ENCODE assay signal across 8 mouse cellular contexts in the genomic region with DNA sequence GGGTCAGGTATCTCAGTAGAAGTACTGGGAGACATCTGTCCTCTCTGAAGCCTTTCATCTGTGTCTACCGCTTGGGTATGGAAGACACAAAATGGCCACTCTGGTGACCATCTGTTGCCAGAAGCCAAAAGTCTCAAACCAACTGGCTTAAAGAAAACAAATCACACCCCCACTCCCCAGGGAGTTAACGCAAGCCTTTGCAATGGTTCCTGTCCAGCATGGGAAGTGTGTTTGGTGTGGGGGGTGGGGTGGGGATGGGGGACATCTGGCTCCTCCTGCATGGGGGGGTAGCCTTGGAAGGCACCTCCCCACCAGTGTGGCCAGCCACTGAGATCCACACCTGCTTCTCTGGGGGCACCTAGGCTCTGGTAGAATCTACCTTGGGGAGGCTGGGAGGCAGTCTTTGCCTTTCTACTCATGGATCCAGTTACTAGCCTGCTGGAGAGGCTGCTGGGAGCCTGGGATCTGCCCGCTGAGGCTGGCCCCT. TPM values are rescaled to one million over a fixed set of nuclear protein-coding genes. Genes with fewer than 3 reads are reported as not detected.
A peak's percentile ranks its signal among the peaks of the same experiment; 100 is the strongest.
DNase-seq lines count a peak whose midpoint lies in the region; ATAC-seq lines count a peak whose summit lies in the region.

No protein-coding gene starts in this region.

- no peaks in the 10 kb centered on the region for H3K9me3 ChIP-seq in midbrain, embryonic 14.5 days (ENCODE audit: control insufficient read depth, low read length)

- H3K4me3 ChIP-seq in midbrain, embryonic 14.5 days (replicated peaks; ENCODE audit: low read depth, low read length) = no peak overlapping the region

- intact Hi-C loops in heart, postnatal 10 days (cut with DNase I) = no loop called here

- peaks cover 82% of the 10 kb centered on the region for H3K4me1 ChIP-seq in midbrain, embryonic 14.5 days (ENCODE audit: control insufficient read depth, insufficient read depth, low read length)

- no peaks in the 10 kb centered on the region for H3K27me3 ChIP-seq in midbrain, embryonic 14.5 days (ENCODE audit: control insufficient read depth, insufficient read depth, low read length)

- peak overlapping the region; percentile 85 for H3K27ac ChIP-seq in midbrain, embryonic 14.5 days (replicated peaks; ENCODE audit: low read depth, low read length)

- 0 out of 2 replicates have a peak, but pooled peaks have one; percentile 5 for ATAC-seq in midbrain, embryonic 14.5 days (ENCODE audit: low FRiP score, low TSS enrichment)
- ATAC-seq in monocyte, adult 5-6 weeks (replicated peaks; ENCODE audit: insufficient number of reproducible peaks, low FRiP score, low TSS enrichment, poor library complexity, severe bottlenecking) = no peak

- H3K9ac ChIP-seq in midbrain, embryonic 14.5 days (replicated peaks; ENCODE audit: low read length) = no peak overlapping the region

- peak overlapping the region; percentile 37 for H3K4me2 ChIP-seq in midbrain, embryonic 14.5 days (ENCODE audit: low read length)

- DNase-seq in heart, adult 11 months = peak; percentile 96
- no peak for DNase-seq in heart, postnatal 4 days
- peak; percentile 83 for DNase-seq in embryo, embryonic 10.5 days (ENCODE audit: low spot score)
- peak; percentile 39 to 71 for DNase-seq in heart, postnatal 10 days
- peak; percentile 71 for DNase-seq in midbrain, embryonic 14.5 days
- DNase-seq in ovary, postnatal 10 days (ENCODE audit: low spot score) = no peak
- no peak for DNase-seq in adrenal gland, postnatal 4 days (ENCODE audit: low spot score in 2 of 2)

- H3K36me3 ChIP-seq in midbrain, embryonic 14.5 days (ENCODE audit: control insufficient read depth, insufficient read depth, low read length) = peaks cover 14% of the 10 kb centered on the region

- 2% methylated on average over 3 of the region's 3 CpGs for WGBS in midbrain, embryonic 14.5 days

RNA-seq across cellular contexts. Expression of a gene that starts 29.6 kb away (rescaled TPM):
- total RNA-seq in heart, postnatal 4 days (2021) = 10 to 100 TPM; 55.3 to 62.3 TPM
- 10 to 100 TPM; 54.0 to 54.3 TPM for total RNA-seq in heart, postnatal 10 days (2021)
- 22.0 and 33.9 TPM in 2 replicates for polyA plus RNA-seq in midbrain, embryonic 14.5 days (2014; fragmentation: Nextera tagmentation; extraction: Ambion mirVana)
- total RNA-seq in adrenal gland, postnatal 4 days (2021) = 10 to 100 TPM; 35.1 to 48.7 TPM
- total RNA-seq in monocyte, adult 5-6 weeks (2017) = 11.6 to 22.2 TPM (median 13.8 TPM) in 3 replicates

RNA-seq across cellular contexts. Expression of a gene that starts 41.9 kb away (rescaled TPM):
- total RNA-seq in heart, postnatal 4 days (2021) = 10 to 100 TPM; 37.0 to 39.0 TPM
- 10 to 100 TPM; 38.2 to 45.5 TPM for total RNA-seq in heart, postnatal 10 days (2021)
- polyA plus RNA-seq in midbrain, embryonic 14.5 days (2014; fragmentation: Nextera tagmentation; extraction: Ambion mirVana) = 24.3 and 32.4 TPM in 2 replicates
- total RNA-seq in adrenal gland, postnatal 4 days (2021) = 10 to 100 TPM; 53.7 to 58.6 TPM
- 40.0 to 69.7 TPM (median 50.1 TPM) in 3 replicates for total RNA-seq in monocyte, adult 5-6 weeks (2017)

Comparison
In these comparisons a context has a peak if more than half of its experiments do, and no peak if none do; other contexts are left out.
1. DNase-seq: peak in heart, adult 11 months (single experiment), embryo, embryonic 10.5 days (single experiment), heart, postnatal 10 days (2 of 2) and midbrain, embryonic 14.5 days (single experiment); none in heart, postnatal 4 days (single experiment), ovary, postnatal 10 days (single experiment) and adrenal gland, postnatal 4 days (0 of 2).